Mouse (Mus musculus) forebrain, embryonic 14.5 days (tissue): ENCODE data around the gene Atrx. TPM values are rescaled to one million over a fixed set of nuclear protein-coding genes. Genes with fewer than 3 reads are reported as not detected.

ENCODE experiments used
- ATAC-seq: fragments of 200-750 bp; cut with Nextera tagmentation; 2 replicates; pipeline ENCODE4 v1.8.0; 2017; ENCODE audit warnings: mild to moderate bottlenecking, moderate library complexity
- DNase-seq: peaks from one replicate; pipeline ENCODE4 v3.0.0-alpha.2; 2015; ENCODE audit warnings: low spot score
- H3K27ac ChIP-seq: fragments of 300-500 bp; sonication (generic); 2 replicates; pipeline ENCODE4 v1.5.1; 2014; ENCODE audit warnings: low read depth, mild to moderate bottlenecking, control low read depth, low read length, moderate library complexity
- H3K27me3 ChIP-seq: fragments of 300-500 bp; sonication (generic); replicated peaks from 2 replicates; pipeline ENCODE4 v1.6.1; 2014; ENCODE audit warnings: low read length, control low read depth, mixed read lengths; ENCODE audit not compliant: control insufficient read depth, insufficient read depth
- H3K36me3 ChIP-seq: fragments of 300-500 bp; sonication (generic); 2 replicates; pipeline ENCODE4 v1.6.1; 2014; ENCODE audit warnings: low read length, control low read depth; ENCODE audit not compliant: control insufficient read depth, insufficient read depth
- H3K4me1 ChIP-seq: fragments of 300-500 bp; sonication (generic); 2 replicates; pipeline ENCODE4 v1.6.1; 2014; ENCODE audit warnings: antibody characterized with exemption, low read length, control low read depth; ENCODE audit not compliant: control insufficient read depth, insufficient read depth
- H3K4me2 ChIP-seq: fragments of 300-500 bp; sonication (generic); 2 replicates; pipeline ENCODE4 v1.6.1; 2014; ENCODE audit warnings: mild to moderate bottlenecking, control low read depth, low read length
- H3K4me3 ChIP-seq: fragments of 300-500 bp; sonication (generic); 2 replicates; pipeline ENCODE4 v1.5.1; 2014; ENCODE audit warnings: low read depth, low read length, control low read depth
- H3K9ac ChIP-seq: fragments of 300-500 bp; sonication (generic); 2 replicates; pipeline ENCODE4 v1.6.1; 2014; ENCODE audit warnings: mild to moderate bottlenecking, low read length, control low read depth, moderate library complexity
- H3K9me3 ChIP-seq: fragments of 300-500 bp; sonication (generic); replicated peaks from 2 replicates; pipeline ENCODE4 v1.6.1; 2016; ENCODE audit warnings: low read length, control low read depth, mixed read lengths; ENCODE audit not compliant: control insufficient read depth
- WGBS: fragments of 180-500 bp; shearing (Covaris S2); extraction: QIAGEN DNeasy Blood & Tissue Kit; methylation state at CpG from one replicate; pipeline ENCODE4 v1.1.7; 2014; 5-methylcytosine and 5-hydroxymethylcytosine counted together
- polyA plus RNA-seq: library from polyadenylated mRNA; unstranded; fragments of >200 nt; fragmentation: Nextera tagmentation; extraction: Ambion mirVana; gene quantifications from 2 replicates; pipeline ENCODE4 v1.2.1, GENCODE M21; 2014

Atrx gene
- polyA plus RNA-seq, 1 experiment from 2014 or later, result 154 TPM

- peaks cover 11% of the 10 kb centered on the region; the same call in 1 of the 2 replicates for H3K27me3 ChIP-seq
- 29% methylated on average over 68 of the region's 86 CpGs for WGBS
- peak within 1 kb of the TSS; percentile 35 for H3K4me3 ChIP-seq
- H3K36me3 ChIP-seq, result no peaks in the 10 kb centered on the region
- no peak within 1 kb of the TSS for H3K27ac ChIP-seq
- peak within 1 kb of the TSS; percentile 35 for H3K9ac ChIP-seq
- no peaks in the 10 kb centered on the region for H3K4me1 ChIP-seq
- no peaks in the 10 kb centered on the region for H3K9me3 ChIP-seq
- H3K4me2 ChIP-seq, result peak within 1 kb of the TSS; percentile 60
- ATAC-seq (peak; percentile 36), DNase-seq (peak; percentile 1)
These were observed 164.8 kb downstream of the Atrx start, which contains the start of gene Fgf16 for GRCm38 (mm10) chrX:105764162-105765004. Gene Fgf16, plus strand, starts transcription at chrX:105764279.

- Histone ChIP-seq H3K9ac (no peak overlapping the region; the same call in 1 of the 2 replicates), H3K27ac (no peak overlapping the region), H3K9me3 (no peaks in the 10 kb centered on the region), H3K27me3 (peaks cover 11% of the 10 kb centered on the region; the same call in 1 of the 2 replicates), H3K4me2 (peak overlapping the region; percentile 60), H3K4me1 (no peaks in the 10 kb centered on the region), H3K4me3 (peak overlapping the region; percentile 35), H3K36me3 (no peaks in the 10 kb centered on the region)
- 19% methylated on average over 20 of the region's 20 CpGs for WGBS
- DNase-seq (peak; percentile 9), ATAC-seq (peak; percentile 56; the same call in 1 of the 2 replicates)
These were observed 165.6 kb downstream of the Atrx start for GRCm38 (mm10) chrX:105763612-105764011.

GRCm38 (mm10) chrX:105762847-105763527 is 166.2 kb downstream of the Atrx start:
- ATAC-seq (peak; percentile 22; the same call in 1 of the 2 replicates), DNase-seq (peak; percentile 41)
- H3K4me1 ChIP-seq, result no peaks in the 10 kb centered on the region
- no peak overlapping the region for H3K27ac ChIP-seq
- H3K4me2 ChIP-seq, result peak overlapping the region; percentile 60
- peaks cover 11% of the 10 kb centered on the region; the same call in 1 of the 2 replicates for H3K27me3 ChIP-seq
- WGBS, result 28% methylated on average over 23 of the region's 23 CpGs
- no peaks in the 10 kb centered on the region for H3K9me3 ChIP-seq
- H3K36me3 ChIP-seq, result no peaks in the 10 kb centered on the region
- H3K9ac ChIP-seq, result no peak overlapping the region; the same call in 1 of the 2 replicates
- H3K4me3 ChIP-seq, result peak overlapping the region; percentile 35

Other genes starting within 250 kb of the Atrx start
- not detected in 2 replicates for gene Fgf16, start 165.1 kb downstream of the Atrx start, polyA plus RNA-seq
- 19.9 and 23.8 TPM in 2 replicates for gene Magt1, start 82.5 kb upstream of the Atrx start, polyA plus RNA-seq
- 377 and 391 TPM in 2 replicates for gene Cox7b, start 86.3 kb upstream of the Atrx start, polyA plus RNA-seq
- gene Atp7a, start 97.9 kb upstream of the Atrx start, polyA plus RNA-seq, result 15.8 and 18.1 TPM in 2 replicates
- 0.23 and 0.25 TPM in 2 replicates for gene Tlr13, start 213.8 kb upstream of the Atrx start, polyA plus RNA-seq